Mouse (Mus musculus) spleen, adult 2 months (tissue): ENCODE data around the gene Bcam.

Experiments
- CTCF ChIP-seq: fragments of 200-500 bp; IDR thresholded peaks from 2 replicates; pipeline ENCODE4 v1.5.1; 2011; ENCODE audit warnings: mild to moderate bottlenecking, inconsistent platforms; ENCODE audit not compliant: insufficient read depth, insufficient read length, insufficient replicate concordance; ENCODE audit errors: extremely low read depth
- POLR2A ChIP-seq: fragments of 200-500 bp; IDR thresholded peaks from 2 replicates; pipeline ENCODE4 v1.6.1; 2011; ENCODE audit warnings: low read depth, low read length, inconsistent platforms

GRCm38 (mm10) chr7:19738771-19739170 is 32.0 kb downstream of the Bcam start:
- TF ChIP-seq POLR2A: no peak
- TF ChIP-seq CTCF: no peak
